Mouse (Mus musculus) CH12.LX (cell line): ENCODE measurements around the gene Rnf10. TPM values are rescaled to one million over a fixed set of nuclear protein-coding genes. Genes with fewer than 3 reads are reported as not detected.

Source experiments
- DNase-seq: peaks from one replicate; pipeline ENCODE4 v3.0.0-alpha.2; 2013; ENCODE audit errors: extremely low read depth
- H3K27ac ChIP-seq: 2 replicates; pipeline ENCODE4 v1.5.1; 2012; ENCODE audit warnings: low read depth, mild to moderate bottlenecking, control low read depth, moderate library complexity; ENCODE audit not compliant: insufficient read depth
- H3K27me3 ChIP-seq: replicated peaks from 2 replicates; pipeline ENCODE3; 2012; ENCODE audit warnings: inconsistent platforms
- H3K36me3 ChIP-seq, 2 experiments: replicated peaks in 1 of 2; 2 replicates each; pipeline versions ENCODE3 to v1.6.1; 2012; ENCODE audit warnings: inconsistent platforms in 1 of 2, low read length in 1 of 2, mild to moderate bottlenecking in 1 of 2, mixed read lengths in 1 of 2, moderate library complexity in 1 of 2; ENCODE audit not compliant: control insufficient read depth in 1 of 2, insufficient read depth in 1 of 2
- H3K4me1 ChIP-seq, 2 experiments: 2 replicates each; pipeline ENCODE4 v1.6.1; 2012; ENCODE audit warnings: inconsistent platforms in 1 of 2, moderate library complexity in 1 of 2; ENCODE audit not compliant: insufficient read depth in 2 of 2, control insufficient read depth in 1 of 2
- H3K4me2 ChIP-seq: 2 replicates; pipeline ENCODE4 v1.6.1; 2012; ENCODE audit warnings: low read depth, mild to moderate bottlenecking, control low read depth; ENCODE audit not compliant: poor library complexity, insufficient read depth, severe bottlenecking
- H3K4me3 ChIP-seq, 3 experiments: fragments of 150-350 bp in 1 of 3; sonication (generic) in 1 of 3; replicated peaks in 1 of 3; 2 replicates each; pipeline versions ENCODE3 to v1.5.1; 2011 to 2012; ENCODE audit warnings: low read depth in 2 of 3, low read length in 2 of 3, mild to moderate bottlenecking in 2 of 3, moderate library complexity in 2 of 3, control low read depth in 1 of 3, improper control_type of control experiment in 1 of 3, inconsistent platforms in 1 of 3, mixed read lengths in 1 of 3; ENCODE audit not compliant: poor library complexity in 1 of 3
- H3K79me2 ChIP-seq: replicated peaks from 2 replicates; pipeline ENCODE4 v1.6.1; 2012; ENCODE audit warnings: mild to moderate bottlenecking, moderate library complexity; ENCODE audit not compliant: control insufficient read depth, poor library complexity, insufficient read depth, severe bottlenecking; ENCODE audit errors: extremely low read depth
- H3K9ac ChIP-seq: 2 replicates; pipeline ENCODE4 v1.6.1; 2012; ENCODE audit warnings: low read depth, mild to moderate bottlenecking, control low read depth, moderate library complexity; ENCODE audit not compliant: insufficient read depth
- H3K9me3 ChIP-seq: replicated peaks from 2 replicates; pipeline ENCODE3; 2012; ENCODE audit warnings: low read length, inconsistent platforms, mixed read lengths
- BHLHE40 ChIP-seq: IDR thresholded peaks from 2 replicates; pipeline ENCODE4 v1.6.1; 2011; ENCODE audit warnings: mild to moderate bottlenecking, low read depth, low read length, improper control_type of control experiment
- CHD2 ChIP-seq: IDR thresholded peaks from 2 replicates; pipeline ENCODE4 v1.6.1; 2011; ENCODE audit warnings: low read length, improper control_type of control experiment
- CTCF ChIP-seq, 2 experiments: IDR thresholded peaks in 1 of 2; conservative IDR thresholded peaks in 1 of 2; 2 replicates each; pipeline ENCODE4 v1.5.1; 2011 to 2012; ENCODE audit warnings: low read depth in 2 of 2, low read length in 2 of 2, improper control_type of control experiment in 1 of 2, inconsistent platforms in 1 of 2, mild to moderate bottlenecking in 1 of 2, moderate library complexity in 1 of 2
- E2F4 ChIP-seq: IDR thresholded peaks from 2 replicates; pipeline ENCODE4 v1.6.1; 2011; ENCODE audit warnings: low read depth, low read length, improper control_type of control experiment; ENCODE audit not compliant: insufficient replicate concordance
- EP300 ChIP-seq: IDR thresholded peaks from 2 replicates; pipeline ENCODE4 v1.6.1; 2011; ENCODE audit warnings: low read length, improper control_type of control experiment
- ETS1 ChIP-seq: conservative IDR thresholded peaks from 2 replicates; pipeline ENCODE4 v1.6.1; 2012; ENCODE audit warnings: low read depth, mild to moderate bottlenecking, inconsistent platforms, low read length, improper control_type of control experiment, moderate library complexity
- IRF4 ChIP-seq: IDR thresholded peaks from 2 replicates; pipeline ENCODE4 v1.6.1; 2014; ENCODE audit warnings: low read depth, mild to moderate bottlenecking, inconsistent platforms, low read length, improper control_type of control experiment
- JUN ChIP-seq: IDR thresholded peaks from 2 replicates; pipeline ENCODE4 v1.6.1; 2011; ENCODE audit warnings: low read depth, mild to moderate bottlenecking, low read length, improper control_type of control experiment, moderate library complexity; ENCODE audit not compliant: insufficient read depth
- JUND ChIP-seq: conservative IDR thresholded peaks from 2 replicates; pipeline ENCODE4 v1.6.1; 2011; ENCODE audit warnings: low read depth, low read length, improper control_type of control experiment
- KAT2A ChIP-seq: IDR thresholded peaks from 2 replicates; pipeline ENCODE4 v1.6.1; 2012; ENCODE audit warnings: low read length, improper control_type of control experiment, inconsistent platforms; ENCODE audit not compliant: insufficient replicate concordance
- MAX ChIP-seq: IDR thresholded peaks from 2 replicates; pipeline ENCODE4 v1.6.1; 2011; ENCODE audit warnings: low read length, improper control_type of control experiment
- MXI1 ChIP-seq: IDR thresholded peaks from 2 replicates; pipeline ENCODE4 v1.6.1; 2011; ENCODE audit warnings: mild to moderate bottlenecking, low read depth, low read length, improper control_type of control experiment
- MYC ChIP-seq: IDR thresholded peaks from 2 replicates; pipeline ENCODE4 v1.6.1; 2011; ENCODE audit warnings: low read depth, mild to moderate bottlenecking, improper control_type of control experiment, low read length
- NELFE ChIP-seq: IDR thresholded peaks from 2 replicates; pipeline ENCODE4 v1.6.1; 2011; ENCODE audit warnings: low read depth, low read length, improper control_type of control experiment
- POLR2A ChIP-seq: IDR thresholded peaks from 2 replicates; pipeline ENCODE4 v1.6.1; 2011; ENCODE audit warnings: low read depth, mild to moderate bottlenecking, improper control_type of control experiment, low read length
- POLR2AphosphoS2 ChIP-seq: IDR thresholded peaks from 2 replicates; pipeline ENCODE4 v1.6.1; 2011; ENCODE audit warnings: low read depth, low read length, improper control_type of control experiment
- RAD21 ChIP-seq: IDR thresholded peaks from 2 replicates; pipeline ENCODE4 v1.6.1; 2011; ENCODE audit warnings: low read depth, mild to moderate bottlenecking, low read length, improper control_type of control experiment, moderate library complexity
- SMC3 ChIP-seq: IDR thresholded peaks from 2 replicates; pipeline ENCODE4 v1.6.1; 2011; ENCODE audit warnings: low read depth, low read length, improper control_type of control experiment
- TBP ChIP-seq: conservative IDR thresholded peaks from 2 replicates; pipeline ENCODE4 v1.6.1; 2011; ENCODE audit warnings: low read depth, low read length, improper control_type of control experiment
- UBTF ChIP-seq: IDR thresholded peaks from 2 replicates; pipeline ENCODE4 v1.6.1; 2012; ENCODE audit warnings: low read depth, mild to moderate bottlenecking, inconsistent platforms, low read length, improper control_type of control experiment, moderate library complexity
- ZC3H11A ChIP-seq: IDR thresholded peaks from 2 replicates; pipeline ENCODE4 v1.6.1; 2012; ENCODE audit warnings: low read depth, mild to moderate bottlenecking, inconsistent platforms, low read length, improper control_type of control experiment
- ZKSCAN1 ChIP-seq: IDR thresholded peaks from 2 replicates; pipeline ENCODE4 v1.6.1; 2012; ENCODE audit warnings: low read depth, inconsistent platforms, low read length, improper control_type of control experiment, borderline replicate concordance
- ZNF384 ChIP-seq: IDR thresholded peaks from 2 replicates; pipeline ENCODE4 v1.6.1; 2012; ENCODE audit warnings: low read depth, low read length, improper control_type of control experiment, inconsistent platforms
- dilution Hi-C: fragments of 300-500 bp; cut with MboI; formaldehyde crosslinking; loops from 2 replicates; pipeline ENCODE4 v1.14.3; 2020; ENCODE audit warnings: low sequenced_read_pairs; ENCODE audit not compliant: extremely low pct_unique_long_range_greater_than_20kb, extremely low pct_ligation_motif_present
- in situ Hi-C: fragments of 300-500 bp; cut with MboI; formaldehyde crosslinking; loops from 3 replicates; pipeline ENCODE4 v1.14.3; 2019; ENCODE audit warnings: low sequenced_read_pairs, low pct_ligation_motif_present, low pct_unique_long_range_greater_than_20kb, mixed read lengths
- polyA plus RNA-seq: library from polyadenylated mRNA; unstranded; fragments of >175 nt; gene quantifications from 2 replicates; pipeline ENCODE4 v1.2.1, GENCODE M21; 2012; ENCODE audit warnings: low read depth; ENCODE audit not compliant: insufficient read length
- total RNA-seq, 2 experiments: library from RNA; depleted of rRNA; stranded (reverse); fragments of 300-350 nt in 1 of 2; fragments of >200 nt in 1 of 2; gene quantifications; 2 replicates each; pipeline ENCODE4 v1.2.3; 2012 to 2014

The Rnf10 gene
- total and polyA plus RNA-seq, 3 experiments, result 38.5 to 187 (median 63.6) TPM

DNA sequence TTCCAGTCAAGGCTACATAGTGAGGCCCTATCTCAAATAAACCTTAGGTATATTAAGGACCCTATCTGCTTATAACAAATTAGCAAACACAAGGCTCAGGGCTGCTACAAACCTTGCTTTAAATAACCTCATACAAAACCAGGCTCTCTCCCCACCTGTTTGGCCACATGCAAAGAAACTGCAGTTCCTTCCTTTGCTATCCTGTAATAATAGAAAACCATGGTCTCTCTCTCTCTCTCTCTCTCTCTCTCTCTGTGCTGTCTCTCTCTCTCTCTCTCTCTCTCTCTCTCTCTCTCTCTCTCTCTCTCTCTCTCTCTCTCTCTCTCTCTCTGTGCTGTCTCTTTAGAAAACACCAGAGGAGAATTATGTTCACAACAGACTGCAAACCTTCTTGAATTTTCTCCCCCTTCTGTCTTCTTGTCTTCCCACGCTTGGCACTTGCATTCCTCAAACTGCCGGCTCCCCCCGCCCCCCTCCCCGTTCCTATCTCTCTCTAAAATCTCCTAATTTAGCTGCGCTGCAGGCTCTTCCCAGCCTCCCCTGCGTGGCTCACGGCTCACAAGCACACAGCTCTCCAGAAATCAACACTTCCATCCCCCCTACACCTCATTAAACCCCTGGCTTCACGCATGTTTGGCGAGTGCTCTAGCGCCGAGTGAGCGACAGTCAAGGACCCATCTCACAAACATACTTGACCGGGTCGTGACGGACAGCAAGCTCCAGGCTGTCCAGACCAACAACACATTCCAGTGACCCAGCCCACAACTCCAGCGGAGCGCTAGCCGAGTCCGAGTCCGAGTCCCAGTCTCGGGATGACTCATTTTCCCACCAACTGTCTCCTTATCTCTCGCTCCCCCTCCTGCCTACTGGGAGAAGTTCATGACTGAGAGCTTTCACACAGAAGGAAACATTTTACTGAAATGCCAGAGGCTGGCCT lies 46.6 kb upstream of the Rnf10 start:
- Histone ChIP-seq H3K27me3 (no peaks in the 10 kb centered on the region), H3K4me1 (peaks cover 2 to 25% of the 10 kb centered on the region in 2 experiments; a peak in 2 of 4 replicates), H3K9me3 (no peaks in the 10 kb centered on the region), H3K27ac (no peak overlapping the region), H3K79me2 (no peaks in the 10 kb centered on the region), H3K4me3 (peak overlapping the region; percentile 17 to 34 (median 26)), H3K4me2 (peak overlapping the region; percentile 76), H3K9ac (peak overlapping the region; percentile 1; the same call in 1 of the 2 replicates), H3K36me3 (no peaks in the 10 kb centered on the region)
- TF ChIP-seq E2F4, result no peak
- TF ChIP-seq ZNF384, result no peak
- TF ChIP-seq KAT2A, result no peak
- peak; percentile 34 for TF ChIP-seq SMC3
- peak; percentile 84 for TF ChIP-seq JUND
- TF ChIP-seq CHD2, result no peak
- TF ChIP-seq CTCF (conservative IDR thresholded peaks at IDR 0.05 in 1 of 2, IDR thresholded peaks at IDR 0.05 in 1 of 2; ENCODE audit: low read depth in 2 of 2, low read length in 2 of 2), result peak in 1 of 2 experiments; percentile 57; a peak in 2 of 4 replicates
- peak; percentile 54; the same call in 1 of the 2 replicates for TF ChIP-seq JUN
- peak; percentile 95 for TF ChIP-seq IRF4
- TF ChIP-seq MYC, result no peak
- no peak for TF ChIP-seq ZC3H11A
- TF ChIP-seq TBP, result no peak
- peak; percentile 44 for TF ChIP-seq RAD21
- peak; percentile 54 for DNase-seq
- in situ Hi-C loops (no loop called here), dilution Hi-C loops (no loop called here)

DNA sequence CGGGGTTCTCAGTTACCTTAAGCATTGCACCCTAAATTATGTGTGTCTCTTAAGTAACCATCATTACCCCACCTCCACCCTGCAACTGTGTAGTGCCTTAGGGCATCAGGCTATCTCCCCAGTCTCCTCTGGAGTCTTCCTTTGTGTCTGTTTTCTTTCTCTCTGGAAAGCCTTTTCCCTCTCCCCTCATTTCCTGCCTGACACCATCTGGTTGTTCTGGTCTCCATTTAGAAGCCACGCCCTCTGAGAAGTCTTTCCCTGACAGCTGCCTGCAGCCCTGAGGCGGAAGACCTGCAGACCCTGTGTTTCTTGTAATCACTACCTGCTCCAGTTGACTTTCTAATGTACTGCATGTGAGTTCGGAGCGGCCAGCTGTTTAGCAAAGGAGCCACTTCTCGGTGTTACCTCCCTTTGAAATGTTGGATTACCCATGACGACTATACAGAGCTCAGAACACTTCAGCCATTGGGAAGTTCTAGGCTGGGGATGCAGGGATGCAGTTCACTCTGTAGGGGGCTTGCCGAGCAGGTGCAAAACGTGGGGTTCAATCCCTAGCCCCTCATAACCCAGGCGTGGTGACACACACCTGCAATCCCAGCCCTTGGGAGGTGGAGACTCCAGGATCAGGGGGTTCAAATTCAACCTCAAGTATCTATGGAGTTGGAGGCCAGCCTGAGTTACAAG lies 45.1 kb upstream of the Rnf10 start:
- H3K9me3 ChIP-seq, result no peaks in the 10 kb centered on the region
- no peak for DNase-seq
- TF ChIP-seq NELFE (no peak), UBTF (no peak), ZNF384 (no peak), CTCF (conservative IDR thresholded peaks at IDR 0.05 in 1 of 2, IDR thresholded peaks at IDR 0.05 in 1 of 2; ENCODE audit: low read depth in 2 of 2, low read length in 2 of 2) (no peak), MAX (no peak), TBP (no peak), ETS1 (no peak), POLR2AphosphoS2 (no peak), MXI1 (no peak), ZKSCAN1 (no peak), E2F4 (no peak), POLR2A (no peak), EP300 (no peak), BHLHE40 (no peak), ZC3H11A (no peak), KAT2A (no peak)
- H3K4me3 ChIP-seq, result no peak overlapping the region
- in situ Hi-C loops, result no loop called here
- H3K4me2 ChIP-seq, result no peak overlapping the region
- no peak overlapping the region for H3K9ac ChIP-seq
- H3K36me3 ChIP-seq, result no peaks in the 10 kb centered on the region
- no peak overlapping the region for H3K27ac ChIP-seq
- H3K27me3 ChIP-seq, result no peaks in the 10 kb centered on the region
- no peaks in the 10 kb centered on the region for H3K79me2 ChIP-seq
- H3K4me1 ChIP-seq, result peaks cover 2 to 25% of the 10 kb centered on the region in 2 experiments; a peak in 3 of 4 replicates
- dilution Hi-C loops, result no loop called here
